Mouse (Mus musculus): ENCODE measurements around the gene Nav2.

- TF ChIP-seq EP300 (IDR thresholded peaks at IDR 0.05; ENCODE audit: insufficient read depth, low read depth, low read length) (no peak), CTCF (IDR thresholded peaks at IDR 0.05) (no peak)
Observed at GRCm38 (mm10) chr7:49351596-49352258, 443.2 kb downstream of the Nav2 start.

All from heart, adult 2 months (tissue).